Mouse (Mus musculus): ENCODE measurements at regions not wholly inside any gene's neighbourhood (a gene's known extent, or its start where the extent isn't known, plus 50 kb on each side); places are given as distances from the start of the nearest gene placed in this dataset.
A peak's percentile ranks its signal among the peaks of the same experiment; 100 is the strongest.

GRCm38 (mm10) chr15:7572221-7572620 lies 174.0 kb upstream of the Egflam start:
- no peak for DNase-seq (ENCODE audit: extremely low read depth, insufficient read length, low spot score)

GRCm38 (mm10) chr15:7574264-7574663 lies 176.1 kb upstream of the Egflam start:
- DNase-seq (ENCODE audit: extremely low read depth, insufficient read length, low spot score), result no peak

GRCm38 (mm10) chr15:7574811-7575210 lies 176.6 kb upstream of the Egflam start:
- DNase-seq (ENCODE audit: extremely low read depth, insufficient read length, low spot score), result no peak

- no peak for DNase-seq (ENCODE audit: extremely low read depth, insufficient read length, low spot score)
Measured at GRCm38 (mm10) chr15:7578439-7578838, 180.2 kb upstream of the Egflam start.

GRCm38 (mm10) chr15:7587210-7587609 lies 189.0 kb upstream of the Egflam start:
- DNase-seq (ENCODE audit: extremely low read depth, insufficient read length, low spot score), result no peak

DNA sequence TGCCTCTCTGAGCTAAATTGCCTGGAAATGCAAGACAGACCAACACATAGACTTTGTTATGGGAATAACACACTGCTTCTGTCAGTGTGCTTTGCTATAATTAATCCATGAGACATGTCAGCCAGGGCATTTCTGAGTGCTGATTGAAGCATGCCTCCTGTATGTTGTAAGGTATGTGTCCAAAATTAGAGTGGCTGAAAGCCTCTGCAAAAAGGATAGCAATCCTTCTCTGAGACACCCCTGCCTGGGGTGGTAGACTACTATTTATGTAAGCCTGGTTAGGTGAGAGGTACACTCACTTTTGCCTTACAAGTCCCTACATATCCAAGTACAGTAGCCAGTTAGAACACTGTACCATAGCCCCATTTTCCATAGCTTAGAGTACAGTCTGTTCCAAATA lies 193.3 kb upstream of the Egflam start:
- DNase-seq (ENCODE audit: extremely low read depth, insufficient read length, low spot score), result no peak

DNA sequence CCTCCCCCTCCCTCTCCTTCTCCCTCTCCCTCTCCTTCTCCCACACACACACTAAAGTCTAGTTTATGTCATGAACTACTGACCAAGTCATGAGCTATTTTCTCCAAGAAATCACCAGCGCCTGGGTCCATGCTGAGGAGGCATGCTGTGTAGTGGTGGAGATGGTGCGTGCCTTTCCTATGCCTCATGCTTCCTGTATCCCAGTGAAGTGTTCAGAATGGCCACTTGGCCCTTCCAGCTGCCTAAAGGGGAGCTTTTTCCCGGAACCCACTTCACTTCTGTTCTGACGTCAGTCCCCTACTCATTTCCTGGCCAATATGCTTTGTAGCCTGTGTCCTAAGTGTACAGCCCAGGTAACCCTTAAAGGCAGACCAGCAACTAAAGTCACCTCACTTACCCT lies 199.1 kb upstream of the Egflam start:
- peak; percentile 56 for DNase-seq (ENCODE audit: extremely low read depth, insufficient read length, low spot score)

DNA sequence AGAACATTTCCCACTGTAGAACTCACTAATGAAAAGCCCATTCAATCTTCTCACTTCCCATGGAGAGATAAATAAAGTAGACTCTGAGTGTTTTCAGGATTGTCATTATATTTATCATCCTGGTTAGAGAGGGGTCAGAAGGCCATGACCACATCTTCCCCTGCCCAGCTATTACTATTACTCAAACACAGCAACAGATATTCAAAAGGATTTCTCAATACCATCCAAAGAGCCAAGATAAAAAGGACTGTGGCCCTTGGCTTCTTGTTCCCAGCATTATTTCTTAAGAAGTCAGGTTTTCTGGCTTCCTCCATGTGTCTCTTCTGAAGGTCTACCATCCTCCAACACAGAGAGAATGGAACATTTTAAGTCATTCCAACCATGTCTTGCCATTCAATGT lies 199.6 kb upstream of the Egflam start:
- no peak for DNase-seq (ENCODE audit: extremely low read depth, insufficient read length, low spot score)

GRCm38 (mm10) chr15:7601540-7601939 lies 203.3 kb upstream of the Egflam start:
- no peak for DNase-seq (ENCODE audit: extremely low read depth, insufficient read length, low spot score)

DNA sequence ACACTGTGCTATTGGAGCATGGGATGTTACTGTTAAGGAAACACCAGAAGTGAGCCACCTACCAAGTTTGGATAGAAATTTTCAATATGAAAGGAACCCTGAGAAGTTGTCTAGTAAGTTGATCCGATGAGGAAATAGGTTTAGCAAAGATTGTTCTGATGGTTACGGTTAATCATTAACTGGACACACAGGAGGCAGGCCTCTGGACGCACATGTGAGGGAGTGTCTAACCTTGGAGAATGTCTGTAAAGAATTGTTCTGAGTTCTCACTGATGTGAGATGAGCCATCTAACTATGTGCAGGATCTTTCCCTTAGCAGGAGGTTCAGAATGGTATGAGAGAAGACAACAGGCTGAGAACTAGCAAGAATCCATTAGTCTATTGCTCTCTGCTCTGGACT lies 205.8 kb upstream of the Gdnf start:
- no peak for DNase-seq (ENCODE audit: extremely low read depth, insufficient read length, low spot score)

GRCm38 (mm10) chr15:7617954-7618353 lies 192.7 kb upstream of the Gdnf start:
- no peak for DNase-seq (ENCODE audit: extremely low read depth, insufficient read length, low spot score)

- no peak for DNase-seq (ENCODE audit: extremely low read depth, insufficient read length, low spot score)
Measured at GRCm38 (mm10) chr15:7623026-7623425, 187.6 kb upstream of the Gdnf start.

DNA sequence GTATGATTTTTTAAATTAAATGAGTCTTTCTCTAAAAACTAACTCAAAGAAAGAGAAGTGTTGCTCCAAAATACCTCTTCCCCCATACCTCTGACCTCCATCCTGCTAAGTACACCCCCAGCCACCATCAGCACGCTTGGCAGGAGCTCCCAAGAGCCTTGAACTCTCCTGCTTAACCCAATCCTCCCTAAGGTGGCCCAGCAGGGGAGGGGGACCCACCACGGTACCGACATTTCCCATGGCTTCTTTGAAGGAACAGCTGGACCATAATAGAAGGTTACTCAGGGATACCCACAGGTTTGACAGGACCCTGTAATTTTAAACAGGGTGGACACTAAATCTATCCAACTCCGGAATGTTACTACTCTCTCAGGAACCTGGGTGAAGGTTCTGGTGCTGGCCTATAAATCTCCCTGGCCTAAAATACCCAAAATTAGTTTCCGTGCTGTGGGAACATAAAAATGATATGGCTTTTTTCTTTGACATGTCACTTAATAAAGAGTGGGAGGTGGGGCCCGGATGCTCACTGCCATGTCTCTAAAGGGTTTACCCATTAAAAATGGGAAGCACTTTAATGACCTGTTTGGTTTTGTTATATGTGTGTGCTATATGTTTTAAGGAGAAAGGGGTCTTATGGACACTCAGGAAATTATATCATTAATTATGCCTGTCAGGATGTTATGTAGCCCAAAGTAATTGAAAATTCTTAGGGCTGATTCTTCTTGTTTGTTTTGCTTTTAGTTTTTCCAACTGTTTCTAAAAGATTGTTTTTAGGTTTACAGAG lies 185.8 kb upstream of the Gdnf start:
- DNase-seq (ENCODE audit: extremely low read depth, insufficient read length, low spot score), result no peak

- no peak for DNase-seq (ENCODE audit: extremely low read depth, insufficient read length, low spot score)
Measured at GRCm38 (mm10) chr15:7629826-7630225, 180.8 kb upstream of the Gdnf start.

DNA sequence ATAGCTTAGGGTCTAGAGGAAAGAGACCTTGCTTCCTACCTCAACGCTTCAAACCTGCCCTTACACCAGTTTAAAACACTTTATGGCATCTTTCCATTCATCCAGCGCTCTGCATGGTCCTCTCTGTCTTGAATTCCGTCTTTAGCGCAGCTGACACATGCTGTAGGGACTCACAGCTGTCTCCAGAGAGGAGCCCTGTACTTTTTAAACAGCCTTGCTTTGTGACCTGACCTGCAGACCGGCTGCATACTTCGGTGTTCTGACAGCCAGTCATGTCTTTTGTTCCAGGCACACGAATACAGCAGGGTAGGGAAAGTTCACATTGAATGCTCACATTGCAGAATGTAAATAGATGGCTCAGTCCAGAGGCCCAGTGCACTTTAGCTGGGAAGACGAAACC lies 175.4 kb upstream of the Gdnf start:
- DNase-seq (ENCODE audit: extremely low read depth, insufficient read length, low spot score), result no peak

- DNase-seq (ENCODE audit: extremely low read depth, insufficient read length, low spot score), result no peak
Measured at GRCm38 (mm10) chr15:7639444-7639843, 171.2 kb upstream of the Gdnf start.

DNA sequence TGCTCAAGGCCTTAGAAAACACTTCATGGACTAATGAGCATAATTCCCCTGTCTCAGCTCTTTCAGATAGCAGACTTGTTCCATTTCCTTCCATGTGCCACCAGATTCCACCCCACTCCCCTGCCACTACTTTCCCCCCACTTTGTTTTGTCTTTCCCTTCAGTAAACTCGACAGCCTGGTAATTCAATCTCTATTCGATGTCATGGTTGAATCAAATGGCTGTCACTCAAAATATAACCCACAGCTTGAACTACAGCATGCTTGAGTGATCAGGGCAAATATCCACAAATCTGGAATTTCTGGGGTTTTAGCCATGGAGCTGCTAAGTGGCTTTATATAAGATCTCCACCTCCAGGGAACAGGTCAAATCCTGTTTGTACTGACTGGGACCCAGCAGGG lies 168.6 kb upstream of the Gdnf start:
- DNase-seq (ENCODE audit: extremely low read depth, insufficient read length, low spot score), result no peak

- no peak for DNase-seq (ENCODE audit: extremely low read depth, insufficient read length, low spot score)
Measured at GRCm38 (mm10) chr15:7650705-7651104, 159.9 kb upstream of the Gdnf start.

- no peak for DNase-seq (ENCODE audit: extremely low read depth, insufficient read length, low spot score)
Measured at GRCm38 (mm10) chr15:7663888-7664287, 146.8 kb upstream of the Gdnf start.

DNA sequence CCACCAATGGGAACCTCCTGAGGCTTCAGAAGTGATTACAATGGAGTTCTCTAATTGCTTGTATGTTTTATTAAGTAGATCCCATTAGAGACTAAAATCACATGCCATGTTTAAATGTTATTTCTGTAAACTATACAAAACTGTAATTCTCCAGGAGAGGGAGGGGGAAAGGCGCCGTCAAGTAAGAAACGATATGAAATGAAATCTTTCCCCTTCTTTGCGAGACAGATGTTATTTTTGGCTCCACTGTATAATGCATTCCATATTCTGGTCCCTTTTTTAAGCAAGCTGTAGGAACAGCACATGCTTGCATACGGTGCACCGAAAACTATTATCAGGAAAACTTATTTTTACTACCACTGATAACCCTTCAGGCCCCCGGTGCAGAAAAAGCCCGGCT lies 141.0 kb upstream of the Gdnf start:
- DNase-seq (ENCODE audit: extremely low read depth, insufficient read length, low spot score), result no peak

DNA sequence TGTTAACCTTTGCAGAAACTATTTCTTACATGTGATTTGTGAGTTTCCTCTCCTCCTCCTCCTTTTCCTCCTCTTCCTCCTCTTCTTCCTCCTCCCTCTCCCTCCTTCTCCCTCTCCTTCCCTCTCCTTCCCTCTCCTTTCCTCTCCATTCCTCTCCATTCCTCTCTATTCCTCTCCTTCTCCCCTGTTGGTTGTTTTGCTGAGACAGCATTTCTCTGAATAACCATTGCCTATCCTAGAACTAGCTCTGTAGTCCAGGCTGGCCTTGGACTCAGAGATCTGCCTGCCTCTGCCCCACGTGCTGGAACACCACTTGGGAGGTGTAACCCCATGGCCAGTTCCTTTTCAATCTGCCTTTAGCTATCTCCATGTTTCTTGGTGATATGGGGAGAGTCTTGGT lies 133.7 kb upstream of the Gdnf start:
- DNase-seq (ENCODE audit: extremely low read depth, insufficient read length, low spot score), result no peak

GRCm38 (mm10) chr15:7678711-7679110 lies 131.9 kb upstream of the Gdnf start:
- DNase-seq (ENCODE audit: extremely low read depth, insufficient read length, low spot score), result peak; percentile 24

DNA sequence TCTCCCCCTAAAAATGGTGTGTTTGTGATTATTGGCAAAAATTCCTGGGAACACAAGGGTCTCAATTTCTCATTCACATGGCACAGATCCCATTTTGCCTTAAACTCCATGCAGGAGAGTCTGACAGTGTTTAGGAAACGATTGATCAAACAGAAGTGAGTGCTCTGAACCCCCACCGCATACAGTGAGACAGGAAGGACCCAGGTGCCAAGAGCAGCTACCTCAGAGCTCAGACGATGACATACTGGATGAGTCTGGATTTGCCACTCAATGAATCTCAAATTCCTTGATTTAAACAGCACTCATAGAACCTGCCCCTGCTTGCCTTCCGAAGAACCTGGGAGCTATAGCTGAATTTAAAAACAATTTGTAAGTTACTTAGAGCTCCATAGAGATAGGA lies 129.6 kb upstream of the Gdnf start:
- DNase-seq (ENCODE audit: extremely low read depth, insufficient read length, low spot score), result no peak

Data from 3134 (cell line).